Mouse (Mus musculus) testis, adult 2 months (tissue): ENCODE measurements around the gene Stil.

Experiments used
- CTCF ChIP-seq: fragments of 200-500 bp; IDR thresholded peaks from 2 replicates; pipeline ENCODE4 v1.5.1; 2012; ENCODE audit warnings: low read depth, mild to moderate bottlenecking, inconsistent platforms, low read length, moderate library complexity; ENCODE audit not compliant: control insufficient read depth, insufficient read depth, insufficient replicate concordance
- POLR2A ChIP-seq: fragments of 200-500 bp; IDR thresholded peaks from 2 replicates; pipeline ENCODE4 v1.6.1; 2012; ENCODE audit warnings: low read depth, mild to moderate bottlenecking, inconsistent platforms, low read length, moderate library complexity; ENCODE audit not compliant: control insufficient read depth

DNA sequence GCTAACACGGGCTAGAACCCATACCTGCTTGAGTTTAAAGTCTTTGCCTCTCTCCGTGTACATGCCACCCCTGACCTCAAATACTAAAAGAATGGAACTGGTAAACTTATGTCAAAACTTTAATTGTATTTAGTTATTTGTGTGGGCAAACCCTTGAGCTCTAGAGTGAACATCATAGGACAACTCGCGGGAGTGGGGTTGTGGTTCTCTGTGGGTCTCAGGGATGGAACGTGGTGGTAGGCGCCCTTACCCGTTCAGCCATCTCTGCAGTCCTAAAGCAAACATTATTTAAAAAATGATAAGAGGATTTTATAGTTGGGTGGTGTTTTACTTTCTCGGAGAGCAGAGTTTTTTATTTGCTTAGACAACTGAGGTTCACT is 13.8 kb upstream of the Stil start:
- TF ChIP-seq CTCF, result no peak
- no peak for TF ChIP-seq POLR2A
